Comparison of ENCODE assay signal across 8 mouse cellular contexts in genomic region chr17:15499656-15500394, GRCm38 (mm10). TPM values are rescaled to one million over a fixed set of nuclear protein-coding genes. Genes with fewer than 3 reads are reported as not detected.
DNase-seq lines count a peak whose midpoint lies in the region; ATAC-seq and TF ChIP-seq lines count a peak whose summit lies in the region.

Psmb1 (minus strand) TSS chr17:15499751.
Tbp (plus strand) TSS chr17:15499888.

- H3K36me3 ChIP-seq in MEL (ENCODE audit: control insufficient read depth in 1 of 2, insufficient read depth in 2 of 2, low read length in 2 of 2), result peaks cover 14 to 28% of the 10 kb centered on the region in 2 experiments
- H3K36me3 ChIP-seq in forebrain, postnatal 0 days (ENCODE audit: insufficient read depth), result peaks cover 19% of the 10 kb centered on the region
- peaks cover 16% of the 10 kb centered on the region for H3K36me3 ChIP-seq in lung, embryonic 15.5 days

- DNase-seq in MEL (ENCODE audit: low read depth, low spot score), result peak; percentile 99
- peak; percentile 97 to 98 for DNase-seq in cerebellum, adult 2 months
- DNase-seq in forebrain, postnatal 0 days, result peak; percentile 98
- DNase-seq in heart, postnatal 4 days, result peak; percentile 97
- DNase-seq in layer of hippocampus, adult 8-10 months (ENCODE audit: low spot score in 2 of 2), result peak; percentile 96 to 97
- DNase-seq in ovary, adult 18-20 months (ENCODE audit: low spot score), result peak; percentile 94
- DNase-seq in thymus, postnatal 0 days (ENCODE audit: low spot score), result peak; percentile 98

- TF ChIP-seq RAD21 in MEL (IDR thresholded peaks at IDR 0.05; ENCODE audit: low read depth, low read length), result no peak

- peak within 1 kb of the TSS; percentile 85 for H3K27ac ChIP-seq in MEL (ENCODE audit: control insufficient read depth, low read depth, low read length)
- peak within 1 kb of the TSS; percentile 70; the same call in 1 of the 2 replicates for H3K27ac ChIP-seq in cerebellum, adult 2 months (ENCODE audit: insufficient read depth, low read length)
- peak within 1 kb of the TSS; percentile 95 for H3K27ac ChIP-seq in forebrain, postnatal 0 days (ENCODE audit: low read depth, low read length)
- H3K27ac ChIP-seq in lung, embryonic 15.5 days, result peak within 1 kb of the TSS; percentile 95

- no peaks in the 10 kb centered on the region for H3K27me3 ChIP-seq in MEL (ENCODE audit: control insufficient read depth in 1 of 2, insufficient read depth in 2 of 2, low read length in 2 of 2)
- no peaks in the 10 kb centered on the region for H3K27me3 ChIP-seq in cerebellum, adult 2 months (ENCODE audit: control insufficient read depth, insufficient read depth, low read length)
- H3K27me3 ChIP-seq in forebrain, postnatal 0 days (ENCODE audit: insufficient read depth, low read length), result no peaks in the 10 kb centered on the region
- no peaks in the 10 kb centered on the region for H3K27me3 ChIP-seq in lung, embryonic 15.5 days

- peaks cover 44% of the 10 kb centered on the region for H3K79me2 ChIP-seq in MEL (ENCODE audit: control insufficient read depth, insufficient read depth, low read length, poor library complexity)

- H3K4me1 ChIP-seq in MEL (ENCODE audit: control insufficient read depth in 1 of 2, insufficient read depth in 2 of 2, low read length in 2 of 2), result peaks cover 0 to 11% of the 10 kb centered on the region in 2 experiments; a peak in 3 of 4 replicates
- H3K4me1 ChIP-seq in cerebellum, adult 2 months (ENCODE audit: control insufficient read depth, insufficient read depth, low read length), result peaks cover 5% of the 10 kb centered on the region; the same call in 1 of the 2 replicates
- H3K4me1 ChIP-seq in forebrain, postnatal 0 days (ENCODE audit: insufficient read depth), result peaks cover 31% of the 10 kb centered on the region
- H3K4me1 ChIP-seq in lung, embryonic 15.5 days, result peaks cover 34% of the 10 kb centered on the region

- WGBS in cerebellum, adult 2 months, result under 1% methylated on average over 63 of the region's 63 CpGs
- 2% methylated on average over 63 of the region's 63 CpGs for WGBS in forebrain, postnatal 0 days
- under 1% methylated on average over 63 of the region's 63 CpGs for WGBS in lung, embryonic 15.5 days

- H3K9me3 ChIP-seq in MEL (replicated peaks; ENCODE audit: insufficient read depth, low read length), result no peaks in the 10 kb centered on the region
- H3K9me3 ChIP-seq in forebrain, postnatal 0 days (ENCODE audit: low read length), result no peaks in the 10 kb centered on the region
- H3K9me3 ChIP-seq in lung, embryonic 15.5 days, result no peaks in the 10 kb centered on the region

- peak within 1 kb of the TSS; percentile 75 to 89 for H3K4me3 ChIP-seq in MEL (ENCODE audit: control insufficient read depth in 1 of 2, insufficient read depth in 1 of 2, low read depth in 2 of 2, low read length in 2 of 2)
- peak within 1 kb of the TSS; percentile 85 for H3K4me3 ChIP-seq in cerebellum, adult 2 months (replicated peaks; ENCODE audit: insufficient read depth, low read depth, low read length)
- H3K4me3 ChIP-seq in forebrain, postnatal 0 days (ENCODE audit: low read depth, low read length), result peak within 1 kb of the TSS; percentile 82
- peak within 1 kb of the TSS; percentile 93 for H3K4me3 ChIP-seq in lung, embryonic 15.5 days

- TF ChIP-seq CTCF in MEL (IDR thresholded peaks at IDR 0.05 in 2 of 3, conservative IDR thresholded peaks at IDR 0.05 in 1 of 3; ENCODE audit: control insufficient read depth in 1 of 3, insufficient read depth in 1 of 3, low read depth in 2 of 3, low read length in 3 of 3, poor library complexity in 1 of 3, severe bottlenecking in 1 of 3), result no peak
- TF ChIP-seq CTCF in cerebellum, adult 2 months (IDR thresholded peaks at IDR 0.05; ENCODE audit: borderline replicate concordance, insufficient read depth, low read depth, low read length), result no peak
- no peak for TF ChIP-seq CTCF in forebrain, postnatal 0 days (IDR thresholded peaks at IDR 0.05; ENCODE audit: low read depth)

- H3K9ac ChIP-seq in MEL (ENCODE audit: control insufficient read depth, low read depth, low read length, poor library complexity, severe bottlenecking), result peak within 1 kb of the TSS; percentile 88
- peak within 1 kb of the TSS; percentile 83 for H3K9ac ChIP-seq in forebrain, postnatal 0 days
- peak within 1 kb of the TSS; percentile 82 for H3K9ac ChIP-seq in lung, embryonic 15.5 days

- TF ChIP-seq POLR2A in MEL (IDR thresholded peaks at IDR 0.05; ENCODE audit: control insufficient read depth in 1 of 2, insufficient read depth in 1 of 2, low read depth in 1 of 2, low read length in 2 of 2, poor library complexity in 1 of 2), result peak; percentile 56 to 84; a peak in 3 of 4 replicates
- peak; percentile 85 for TF ChIP-seq POLR2A in cerebellum, adult 2 months (IDR thresholded peaks at IDR 0.05; ENCODE audit: borderline replicate concordance, insufficient read depth, low read length)

- peak within 1 kb of the TSS; percentile 80 for H3K4me2 ChIP-seq in forebrain, postnatal 0 days (ENCODE audit: low read depth)
- H3K4me2 ChIP-seq in lung, embryonic 15.5 days, result peak within 1 kb of the TSS; percentile 79

- peak; percentile 93 for ATAC-seq in forebrain, postnatal 0 days
- peak; percentile 95 for ATAC-seq in lung, embryonic 15.5 days (ENCODE audit: borderline replicate concordance, extremely low read depth, low FRiP score, low TSS enrichment)

- TF ChIP-seq EP300 in MEL (IDR thresholded peaks at IDR 0.05; ENCODE audit: low read depth in 1 of 2, low read length in 2 of 2), result peak in 1 of 2 experiments; percentile 52; a peak in 1 of 4 replicates

TF ChIP-seq in MEL, 35 proteins besides CTCF, POLR2A, EP300 and RAD21 (continues in another document):
- peak; percentile 91 for TF ChIP-seq ELF1 (IDR thresholded peaks at IDR 0.05; ENCODE audit: low read depth, low read length)
- TF ChIP-seq ZMIZ1 (IDR thresholded peaks at IDR 0.05; ENCODE audit: low read depth, low read length), result peak; percentile 33
- peak; percentile 72; the same call in 1 of the 2 replicates for TF ChIP-seq POLR2AphosphoS2 (IDR thresholded peaks at IDR 0.05; ENCODE audit: low read length)
- TF ChIP-seq ZKSCAN1 (IDR thresholded peaks at IDR 0.05; ENCODE audit: low read depth, low read length), result no peak
- no peak for TF ChIP-seq ZNF384 (IDR thresholded peaks at IDR 0.05; ENCODE audit: low read depth, low read length)
- TF ChIP-seq MAFK (IDR thresholded peaks at IDR 0.05; ENCODE audit: borderline replicate concordance, low read depth, low read length), result no peak
- TF ChIP-seq RCOR1 (IDR thresholded peaks at IDR 0.05; ENCODE audit: low read depth, low read length), result no peak; the same call in 1 of the 2 replicates
- peak; percentile 71 for TF ChIP-seq TCF12 (IDR thresholded peaks at IDR 0.05; ENCODE audit: low read depth, low read length)
- TF ChIP-seq KAT2A (conservative IDR thresholded peaks at IDR 0.05; ENCODE audit: low read depth, low read length), result peak; percentile 75
- TF ChIP-seq TBP (IDR thresholded peaks at IDR 0.05; ENCODE audit: low read depth, low read length), result peak; percentile 87
- peak; percentile 99 for TF ChIP-seq SIN3A (IDR thresholded peaks at IDR 0.05; ENCODE audit: low read length)
- TF ChIP-seq MXI1 (IDR thresholded peaks at IDR 0.05; ENCODE audit: low read depth, low read length), result peak; percentile 95
- no peak for TF ChIP-seq NRF1 (IDR thresholded peaks at IDR 0.05; ENCODE audit: insufficient read depth, low read depth, low read length, poor library complexity, severe bottlenecking)
- TF ChIP-seq BHLHE40 (IDR thresholded peaks at IDR 0.05; ENCODE audit: borderline replicate concordance, low read depth, low read length), result no peak
- no peak for TF ChIP-seq CHD1 (IDR thresholded peaks at IDR 0.05; ENCODE audit: low read depth, low read length)
- peak; percentile 82 for TF ChIP-seq ETS1 (IDR thresholded peaks at IDR 0.05; ENCODE audit: low read depth, low read length)
- TF ChIP-seq NELFE (IDR thresholded peaks at IDR 0.05; ENCODE audit: low read depth, low read length), result peak; percentile 84
- TF ChIP-seq MAX (IDR thresholded peaks at IDR 0.05; ENCODE audit: low read length), result peak; percentile 67
- TF ChIP-seq MYB (IDR thresholded peaks at IDR 0.05; ENCODE audit: low read depth, low read length), result peak; percentile 91
- TF ChIP-seq HCFC1 (IDR thresholded peaks at IDR 0.05; ENCODE audit: low read depth, low read length), result peak; percentile 97
- TF ChIP-seq GATA1 (IDR thresholded peaks at IDR 0.05; ENCODE audit: low read depth, low read length), result no peak
- TF ChIP-seq ZC3H11A (IDR thresholded peaks at IDR 0.05; ENCODE audit: low read depth, low read length), result no peak
- TF ChIP-seq POLR2AphosphoS5 (IDR thresholded peaks at IDR 0.05; ENCODE audit: borderline replicate concordance, low read depth, low read length), result no peak
- peak; percentile 48 for TF ChIP-seq USF1 (IDR thresholded peaks at IDR 0.05; ENCODE audit: low read depth, low read length)

RNA-seq across cellular contexts. Expression of gene Psmb1, which starts in this region (rescaled TPM):
- total RNA-seq in MEL (2012; rRNA removed), result 222 and 230 TPM in 2 replicates
- 100 to 1,000 TPM; 200 to 445 TPM for polyA plus RNA-seq in MEL (2012; ENCODE audit: insufficient read depth in 1 of 2, insufficient read length in 2 of 2, low read depth in 1 of 2, low replicate concordance in 2 of 2, missing spikeins in 1 of 2)
- polyA plus RNA-seq in cerebellum, adult 2 months (2012; rRNA removed), result 157 and 162 TPM in 2 replicates
- 143 and 195 TPM in 2 replicates for total RNA-seq in forebrain, postnatal 0 days (2014; rRNA removed)
- polyA plus RNA-seq in forebrain, postnatal 0 days (2015; fragmentation: Nextera tagmentation; extraction: Ambion mirVana), result 267 and 334 TPM in 2 replicates
- total RNA-seq in heart, postnatal 4 days (2021), result 100 to 1,000 TPM; 141 to 145 TPM
- 100 to 1,000 TPM; 125 to 136 (median 129) TPM for total RNA-seq in layer of hippocampus, adult 8-10 months (2022)
- polyA plus RNA-seq in lung, embryonic 15.5 days (2015; fragmentation: Nextera tagmentation; extraction: Ambion mirVana), result 262 and 270 TPM in 2 replicates
- polyA plus RNA-seq in thymus, postnatal 0 days (2015; fragmentation: Nextera tagmentation; extraction: Ambion mirVana), result 334 and 336 TPM in 2 replicates

RNA-seq across cellular contexts. Expression of gene Tbp, which starts in this region (rescaled TPM):
- 38.5 and 40.0 TPM in 2 replicates for total RNA-seq in MEL (2012; rRNA removed)
- 100 to 1,000 TPM in 1 of 2 experiments, 10 to 100 TPM in 1; 79.6 to 490 TPM for polyA plus RNA-seq in MEL (2012; ENCODE audit: insufficient read depth in 1 of 2, insufficient read length in 2 of 2, low read depth in 1 of 2, low replicate concordance in 2 of 2, missing spikeins in 1 of 2)
- polyA plus RNA-seq in cerebellum, adult 2 months (2012; rRNA removed), result 58.2 and 68.7 TPM in 2 replicates
- 49.3 and 53.0 TPM in 2 replicates for total RNA-seq in forebrain, postnatal 0 days (2014; rRNA removed)
- polyA plus RNA-seq in forebrain, postnatal 0 days (2015; fragmentation: Nextera tagmentation; extraction: Ambion mirVana), result 40.2 and 43.9 TPM in 2 replicates
- 10 to 100 TPM; 17.2 to 18.0 TPM for total RNA-seq in heart, postnatal 4 days (2021)
- 10 to 100 TPM; 31.3 to 49.0 (median 34.2) TPM for total RNA-seq in layer of hippocampus, adult 8-10 months (2022)
- polyA plus RNA-seq in lung, embryonic 15.5 days (2015; fragmentation: Nextera tagmentation; extraction: Ambion mirVana), result 46.5 and 48.7 TPM in 2 replicates
- 49.9 and 51.9 TPM in 2 replicates for polyA plus RNA-seq in thymus, postnatal 0 days (2015; fragmentation: Nextera tagmentation; extraction: Ambion mirVana)

Comparison
In these comparisons a context has a peak if more than half of its experiments do, and no peak if none do; other contexts are left out.
1. Peak in every context shown above with its lines: DNase-seq, ATAC-seq, H3K4me3 ChIP-seq and H3K27ac ChIP-seq.